Mouse (Mus musculus) CH12.LX (cell line): Measurements from ENCODE around the gene Syt15. TPM values are rescaled to one million over a fixed set of nuclear protein-coding genes. Genes with fewer than 3 reads are reported as not detected.

Experiments
- DNase-seq: peaks from one replicate; pipeline ENCODE4 v3.0.0-alpha.2; 2013; ENCODE audit errors: extremely low read depth
- H3K27ac ChIP-seq: 2 replicates; pipeline ENCODE4 v1.5.1; 2012; ENCODE audit warnings: low read depth, mild to moderate bottlenecking, control low read depth, moderate library complexity; ENCODE audit not compliant: insufficient read depth
- H3K27me3 ChIP-seq: replicated peaks from 2 replicates; pipeline ENCODE3; 2012; ENCODE audit warnings: inconsistent platforms
- H3K36me3 ChIP-seq, 2 experiments: replicated peaks in 1 of 2; 2 replicates each; pipeline versions ENCODE3 to v1.6.1; 2012; ENCODE audit warnings: inconsistent platforms in 1 of 2, low read length in 1 of 2, mild to moderate bottlenecking in 1 of 2, mixed read lengths in 1 of 2, moderate library complexity in 1 of 2; ENCODE audit not compliant: control insufficient read depth in 1 of 2, insufficient read depth in 1 of 2
- H3K4me1 ChIP-seq, 2 experiments: 2 replicates each; pipeline ENCODE4 v1.6.1; 2012; ENCODE audit warnings: inconsistent platforms in 1 of 2, moderate library complexity in 1 of 2; ENCODE audit not compliant: insufficient read depth in 2 of 2, control insufficient read depth in 1 of 2
- H3K4me2 ChIP-seq: 2 replicates; pipeline ENCODE4 v1.6.1; 2012; ENCODE audit warnings: low read depth, mild to moderate bottlenecking, control low read depth; ENCODE audit not compliant: poor library complexity, insufficient read depth, severe bottlenecking
- H3K4me3 ChIP-seq, 3 experiments: fragments of 150-350 bp in 1 of 3; sonication (generic) in 1 of 3; replicated peaks in 1 of 3; 2 replicates each; pipeline versions ENCODE3 to v1.5.1; 2011 to 2012; ENCODE audit warnings: low read depth in 2 of 3, low read length in 2 of 3, mild to moderate bottlenecking in 2 of 3, moderate library complexity in 2 of 3, control low read depth in 1 of 3, improper control_type of control experiment in 1 of 3, inconsistent platforms in 1 of 3, mixed read lengths in 1 of 3; ENCODE audit not compliant: poor library complexity in 1 of 3
- H3K79me2 ChIP-seq: replicated peaks from 2 replicates; pipeline ENCODE4 v1.6.1; 2012; ENCODE audit warnings: mild to moderate bottlenecking, moderate library complexity; ENCODE audit not compliant: control insufficient read depth, poor library complexity, insufficient read depth, severe bottlenecking; ENCODE audit errors: extremely low read depth
- H3K9ac ChIP-seq: 2 replicates; pipeline ENCODE4 v1.6.1; 2012; ENCODE audit warnings: low read depth, mild to moderate bottlenecking, control low read depth, moderate library complexity; ENCODE audit not compliant: insufficient read depth
- H3K9me3 ChIP-seq: replicated peaks from 2 replicates; pipeline ENCODE3; 2012; ENCODE audit warnings: low read length, inconsistent platforms, mixed read lengths
- BHLHE40 ChIP-seq: IDR thresholded peaks from 2 replicates; pipeline ENCODE4 v1.6.1; 2011; ENCODE audit warnings: mild to moderate bottlenecking, low read depth, low read length, improper control_type of control experiment
- CHD1 ChIP-seq: IDR thresholded peaks from 2 replicates; pipeline ENCODE4 v1.6.1; 2012; ENCODE audit warnings: low read depth, low read length, improper control_type of control experiment, inconsistent platforms
- CTCF ChIP-seq, 2 experiments: IDR thresholded peaks in 1 of 2; conservative IDR thresholded peaks in 1 of 2; 2 replicates each; pipeline ENCODE4 v1.5.1; 2011 to 2012; ENCODE audit warnings: low read depth in 2 of 2, low read length in 2 of 2, improper control_type of control experiment in 1 of 2, inconsistent platforms in 1 of 2, mild to moderate bottlenecking in 1 of 2, moderate library complexity in 1 of 2
- ELF1 ChIP-seq: IDR thresholded peaks from 2 replicates; pipeline ENCODE4 v1.6.1; 2014; ENCODE audit warnings: low read depth, mild to moderate bottlenecking, inconsistent platforms, low read length, improper control_type of control experiment
- EP300 ChIP-seq: IDR thresholded peaks from 2 replicates; pipeline ENCODE4 v1.6.1; 2011; ENCODE audit warnings: low read length, improper control_type of control experiment
- ETS1 ChIP-seq: conservative IDR thresholded peaks from 2 replicates; pipeline ENCODE4 v1.6.1; 2012; ENCODE audit warnings: low read depth, mild to moderate bottlenecking, inconsistent platforms, low read length, improper control_type of control experiment, moderate library complexity
- HCFC1 ChIP-seq: IDR thresholded peaks from 2 replicates; pipeline ENCODE4 v1.6.1; 2012; ENCODE audit warnings: low read depth, mild to moderate bottlenecking, inconsistent platforms, low read length, improper control_type of control experiment
- IRF4 ChIP-seq: IDR thresholded peaks from 2 replicates; pipeline ENCODE4 v1.6.1; 2014; ENCODE audit warnings: low read depth, mild to moderate bottlenecking, inconsistent platforms, low read length, improper control_type of control experiment
- JUN ChIP-seq: IDR thresholded peaks from 2 replicates; pipeline ENCODE4 v1.6.1; 2011; ENCODE audit warnings: low read depth, mild to moderate bottlenecking, low read length, improper control_type of control experiment, moderate library complexity; ENCODE audit not compliant: insufficient read depth
- KAT2A ChIP-seq: IDR thresholded peaks from 2 replicates; pipeline ENCODE4 v1.6.1; 2012; ENCODE audit warnings: low read length, improper control_type of control experiment, inconsistent platforms; ENCODE audit not compliant: insufficient replicate concordance
- MAX ChIP-seq: IDR thresholded peaks from 2 replicates; pipeline ENCODE4 v1.6.1; 2011; ENCODE audit warnings: low read length, improper control_type of control experiment
- MAZ ChIP-seq: IDR thresholded peaks from 2 replicates; pipeline ENCODE4 v1.6.1; 2012; ENCODE audit warnings: low read depth, mild to moderate bottlenecking, inconsistent platforms, low read length, improper control_type of control experiment, moderate library complexity
- MEF2A ChIP-seq: IDR thresholded peaks from 2 replicates; pipeline ENCODE4 v1.6.1; 2014; ENCODE audit warnings: low read depth, mild to moderate bottlenecking, inconsistent platforms, low read length, improper control_type of control experiment, borderline replicate concordance
- MXI1 ChIP-seq: IDR thresholded peaks from 2 replicates; pipeline ENCODE4 v1.6.1; 2011; ENCODE audit warnings: mild to moderate bottlenecking, low read depth, low read length, improper control_type of control experiment
- MYC ChIP-seq: IDR thresholded peaks from 2 replicates; pipeline ENCODE4 v1.6.1; 2011; ENCODE audit warnings: low read depth, mild to moderate bottlenecking, improper control_type of control experiment, low read length
- NRF1 ChIP-seq: IDR thresholded peaks from 2 replicates; pipeline ENCODE4 v1.6.1; 2014; ENCODE audit warnings: low read depth, mild to moderate bottlenecking, inconsistent platforms, low read length, improper control_type of control experiment, moderate library complexity
- PAX5 ChIP-seq: IDR thresholded peaks from 2 replicates; pipeline ENCODE4 v1.6.1; 2012; ENCODE audit warnings: low read length, inconsistent platforms, mixed read lengths
- POLR2AphosphoS2 ChIP-seq: IDR thresholded peaks from 2 replicates; pipeline ENCODE4 v1.6.1; 2011; ENCODE audit warnings: low read depth, low read length, improper control_type of control experiment
- RAD21 ChIP-seq: IDR thresholded peaks from 2 replicates; pipeline ENCODE4 v1.6.1; 2011; ENCODE audit warnings: low read depth, mild to moderate bottlenecking, low read length, improper control_type of control experiment, moderate library complexity
- SIN3A ChIP-seq: IDR thresholded peaks from 2 replicates; pipeline ENCODE4 v1.6.1; 2012; ENCODE audit warnings: low read length, improper control_type of control experiment, inconsistent platforms
- SMC3 ChIP-seq: IDR thresholded peaks from 2 replicates; pipeline ENCODE4 v1.6.1; 2011; ENCODE audit warnings: low read depth, low read length, improper control_type of control experiment
- UBTF ChIP-seq: IDR thresholded peaks from 2 replicates; pipeline ENCODE4 v1.6.1; 2012; ENCODE audit warnings: low read depth, mild to moderate bottlenecking, inconsistent platforms, low read length, improper control_type of control experiment, moderate library complexity
- USF1 ChIP-seq: IDR thresholded peaks from 2 replicates; pipeline ENCODE4 v1.6.1; 2014; ENCODE audit warnings: low read depth, mild to moderate bottlenecking, inconsistent platforms, low read length, improper control_type of control experiment
- USF2 ChIP-seq: conservative IDR thresholded peaks from 2 replicates; pipeline ENCODE4 v1.6.1; 2011; ENCODE audit warnings: low read depth, low read length, improper control_type of control experiment
- ZMIZ1 ChIP-seq: IDR thresholded peaks from 2 replicates; pipeline ENCODE4 v1.6.1; 2012; ENCODE audit warnings: low read depth, mild to moderate bottlenecking, inconsistent platforms, low read length, improper control_type of control experiment
- ZNF384 ChIP-seq: IDR thresholded peaks from 2 replicates; pipeline ENCODE4 v1.6.1; 2012; ENCODE audit warnings: low read depth, low read length, improper control_type of control experiment, inconsistent platforms
- dilution Hi-C: fragments of 300-500 bp; cut with MboI; formaldehyde crosslinking; loops from 2 replicates; pipeline ENCODE4 v1.14.3; 2020; ENCODE audit warnings: low sequenced_read_pairs; ENCODE audit not compliant: extremely low pct_unique_long_range_greater_than_20kb, extremely low pct_ligation_motif_present
- in situ Hi-C: fragments of 300-500 bp; cut with MboI; formaldehyde crosslinking; loops from 3 replicates; pipeline ENCODE4 v1.14.3; 2019; ENCODE audit warnings: low sequenced_read_pairs, low pct_ligation_motif_present, low pct_unique_long_range_greater_than_20kb, mixed read lengths
- polyA plus RNA-seq: library from polyadenylated mRNA; unstranded; fragments of >175 nt; gene quantifications from 2 replicates; pipeline ENCODE4 v1.2.1, GENCODE M21; 2012; ENCODE audit warnings: low read depth; ENCODE audit not compliant: insufficient read length
- total RNA-seq, 2 experiments: library from RNA; depleted of rRNA; stranded (reverse); fragments of 300-350 nt in 1 of 2; fragments of >200 nt in 1 of 2; gene quantifications; 2 replicates each; pipeline ENCODE4 v1.2.3; 2012 to 2014

Gene Syt15
- total and polyA plus RNA-seq, 3 experiments = 0.10 TPM; not detected in 2

- Histone ChIP-seq H3K9me3 (peaks cover 3% of the 10 kb centered on the region), H3K36me3 (peaks cover 6 to 58% of the 10 kb centered on the region in 2 experiments), H3K4me3 (no peak overlapping the region)
- dilution Hi-C loops = no loop called here
- TF ChIP-seq ZNF384 = no peak
- peak; percentile 82 for TF ChIP-seq USF2
- peak; percentile 30 to 90; a peak in 3 of 4 replicates for TF ChIP-seq CTCF (conservative IDR thresholded peaks at IDR 0.05 in 1 of 2, IDR thresholded peaks at IDR 0.05 in 1 of 2; ENCODE audit: low read depth in 2 of 2, low read length in 2 of 2)
- TF ChIP-seq SIN3A = no peak
- TF ChIP-seq HCFC1 = no peak
- no peak for TF ChIP-seq MXI1
- no peak for TF ChIP-seq POLR2AphosphoS2
- TF ChIP-seq IRF4 = peak; percentile 36; the same call in 1 of the 2 replicates
- TF ChIP-seq UBTF = no peak
- TF ChIP-seq MYC = no peak
- peak; percentile 86 for TF ChIP-seq USF1
- no peak for TF ChIP-seq KAT2A
- no peak for TF ChIP-seq PAX5
- no peak for TF ChIP-seq JUN
- no peak for TF ChIP-seq MEF2A
- peak; percentile 84 for TF ChIP-seq BHLHE40
- no peak for TF ChIP-seq NRF1
- TF ChIP-seq ETS1 = no peak
- no peak for TF ChIP-seq EP300
- TF ChIP-seq RAD21 = peak; percentile 87
- no peak for TF ChIP-seq CHD1
- TF ChIP-seq SMC3 = peak; percentile 80
- TF ChIP-seq ZMIZ1 = no peak
- no peak for TF ChIP-seq ELF1
- peak; percentile 84 for TF ChIP-seq MAX
- TF ChIP-seq MAZ = no peak
- TF ChIP-seq, all 38 proteins: peak for 8
- Histone ChIP-seq H3K4me1 (peaks cover 6 to 25% of the 10 kb centered on the region in 2 experiments; a peak in 3 of 4 replicates), H3K9ac (no peak overlapping the region), H3K79me2 (no peaks in the 10 kb centered on the region), H3K27me3 (no peaks in the 10 kb centered on the region), H3K4me2 (no peak overlapping the region), H3K27ac (no peak overlapping the region)
- in situ Hi-C loops = loop anchor here (10.0 kb wide), 1 partner anchor 150 kb away; the partner anchor contains the start of gene Anxa8
- peak; percentile 60 for DNase-seq
Observed at GRCm38 (mm10) chr14:34234630-34235380, 15.4 kb downstream of the Syt15 start.
